Mouse (Mus musculus): ENCODE data around the gene Btn2a2. TPM values are rescaled to one million over a fixed set of nuclear protein-coding genes. Genes with fewer than 3 reads are reported as not detected.

Btn2a2 gene
- polyA plus RNA-seq, 1 experiment: not detected

- TF ChIP-seq POLR2A (IDR thresholded peaks at IDR 0.05; ENCODE audit: low read depth, low read length) (no peak), CTCF (conservative IDR thresholded peaks at IDR 0.05; ENCODE audit: insufficient read depth, insufficient read length, low read depth, low read length) (no peak)
- Histone ChIP-seq H3K4me3 (ENCODE audit: insufficient read depth, low read depth, low read length) (no peak overlapping the region), H3K36me3 (ENCODE audit: control insufficient read depth, insufficient read depth, low read length) (no peaks in the 10 kb centered on the region), H3K27me3 (replicated peaks; ENCODE audit: control insufficient read depth, insufficient read depth, low read length) (no peaks in the 10 kb centered on the region), H3K4me1 (ENCODE audit: control insufficient read depth, insufficient read depth, low read length) (no peaks in the 10 kb centered on the region; the same call in 1 of the 2 replicates), H3K27ac (ENCODE audit: insufficient read depth, low read depth, low read length) (no peak overlapping the region)
- DNase-seq: no peak
- 57% methylated on average over 15 of the region's 15 CpGs for WGBS
Measured at GRCm38 (mm10) chr13:23459264-23459846, 29.3 kb downstream of the Btn2a2 start.

- peak; percentile 36 for DNase-seq
- no peak overlapping the region for H3K27ac ChIP-seq (ENCODE audit: insufficient read depth, low read depth, low read length)
- TF ChIP-seq CTCF (conservative IDR thresholded peaks at IDR 0.05; ENCODE audit: insufficient read depth, insufficient read length, low read depth, low read length): no peak
- no peak for TF ChIP-seq POLR2A (IDR thresholded peaks at IDR 0.05; ENCODE audit: low read depth, low read length)
- no peaks in the 10 kb centered on the region for H3K4me1 ChIP-seq (ENCODE audit: control insufficient read depth, insufficient read depth, low read length)
- WGBS: under 1% methylated on average over 9 of the region's 9 CpGs
- no peaks in the 10 kb centered on the region for H3K36me3 ChIP-seq (ENCODE audit: control insufficient read depth, insufficient read depth, low read length)
- peak overlapping the region; percentile 97 for H3K4me3 ChIP-seq (ENCODE audit: insufficient read depth, low read depth, low read length)
- H3K27me3 ChIP-seq (replicated peaks; ENCODE audit: control insufficient read depth, insufficient read depth, low read length): no peaks in the 10 kb centered on the region
Measured at GRCm38 (mm10) chr13:23453926-23454325, 34.7 kb downstream of the Btn2a2 start.

- peak; percentile 91 for DNase-seq
Measured at GRCm38 (mm10) chr13:23453362-23453862, 35.2 kb downstream of the Btn2a2 start.

GRCm38 (mm10) chr13:23450398-23450797 is 38.3 kb downstream of the Btn2a2 start:
- TF ChIP-seq CTCF (conservative IDR thresholded peaks at IDR 0.05; ENCODE audit: insufficient read depth, insufficient read length, low read depth, low read length) (no peak), POLR2A (IDR thresholded peaks at IDR 0.05; ENCODE audit: low read depth, low read length) (no peak)
- Histone ChIP-seq H3K4me3 (ENCODE audit: insufficient read depth, low read depth, low read length) (peak overlapping the region; percentile 49), H3K27me3 (replicated peaks; ENCODE audit: control insufficient read depth, insufficient read depth, low read length) (no peaks in the 10 kb centered on the region), H3K27ac (ENCODE audit: insufficient read depth, low read depth, low read length) (no peak overlapping the region), H3K4me1 (ENCODE audit: control insufficient read depth, insufficient read depth, low read length) (no peaks in the 10 kb centered on the region), H3K36me3 (ENCODE audit: control insufficient read depth, insufficient read depth, low read length) (no peaks in the 10 kb centered on the region)
- DNase-seq: peak; percentile 95
- 2% methylated on average over 15 of the region's 15 CpGs for WGBS

More at GRCm38 (mm10) chr13:23453362-23453862, 35.2 kb downstream of the Btn2a2 start:
- TF ChIP-seq POLR2A (IDR thresholded peaks at IDR 0.05; ENCODE audit: low read depth, low read length) (no peak), CTCF (conservative IDR thresholded peaks at IDR 0.05; ENCODE audit: insufficient read depth, insufficient read length, low read depth, low read length) (no peak)
- under 1% methylated on average over 25 of the region's 25 CpGs for WGBS
- no peaks in the 10 kb centered on the region for H3K4me1 ChIP-seq (ENCODE audit: control insufficient read depth, insufficient read depth, low read length)
- H3K36me3 ChIP-seq (ENCODE audit: control insufficient read depth, insufficient read depth, low read length): no peaks in the 10 kb centered on the region
- no peaks in the 10 kb centered on the region for H3K27me3 ChIP-seq (replicated peaks; ENCODE audit: control insufficient read depth, insufficient read depth, low read length)
- H3K27ac ChIP-seq (ENCODE audit: insufficient read depth, low read depth, low read length): peak overlapping the region; percentile 71
- peak overlapping the region; percentile 97 for H3K4me3 ChIP-seq (ENCODE audit: insufficient read depth, low read depth, low read length)

- peak; percentile 69 for DNase-seq
Measured at GRCm38 (mm10) chr13:23449235-23450095, 39.2 kb downstream of the Btn2a2 start.

GRCm38 (mm10) chr13:23448758-23449157 is 39.9 kb downstream of the Btn2a2 start:
- 77% methylated on average over 3 of the region's 3 CpGs for WGBS
- Histone ChIP-seq H3K27me3 (replicated peaks; ENCODE audit: control insufficient read depth, insufficient read depth, low read length) (no peaks in the 10 kb centered on the region), H3K4me1 (ENCODE audit: control insufficient read depth, insufficient read depth, low read length) (peaks cover 3% of the 10 kb centered on the region; the same call in 1 of the 2 replicates), H3K36me3 (ENCODE audit: control insufficient read depth, insufficient read depth, low read length) (no peaks in the 10 kb centered on the region), H3K27ac (ENCODE audit: insufficient read depth, low read depth, low read length) (no peak overlapping the region), H3K4me3 (ENCODE audit: insufficient read depth, low read depth, low read length) (no peak overlapping the region)
- DNase-seq: no peak
- TF ChIP-seq CTCF (conservative IDR thresholded peaks at IDR 0.05; ENCODE audit: insufficient read depth, insufficient read length, low read depth, low read length) (no peak), POLR2A (IDR thresholded peaks at IDR 0.05; ENCODE audit: low read depth, low read length) (no peak)

More at GRCm38 (mm10) chr13:23449235-23450095, 39.2 kb downstream of the Btn2a2 start:
- no peak for TF ChIP-seq CTCF (conservative IDR thresholded peaks at IDR 0.05; ENCODE audit: insufficient read depth, insufficient read length, low read depth, low read length)
- no peak for TF ChIP-seq POLR2A (IDR thresholded peaks at IDR 0.05; ENCODE audit: low read depth, low read length)
- H3K27ac ChIP-seq (ENCODE audit: insufficient read depth, low read depth, low read length): no peak overlapping the region
- H3K4me3 ChIP-seq (ENCODE audit: insufficient read depth, low read depth, low read length): peak overlapping the region; percentile 44
- H3K36me3 ChIP-seq (ENCODE audit: control insufficient read depth, insufficient read depth, low read length): no peaks in the 10 kb centered on the region
- 3% methylated on average over 24 of the region's 24 CpGs for WGBS
- peaks cover 2% of the 10 kb centered on the region; the same call in 1 of the 2 replicates for H3K4me1 ChIP-seq (ENCODE audit: control insufficient read depth, insufficient read depth, low read length)
- H3K27me3 ChIP-seq (replicated peaks; ENCODE audit: control insufficient read depth, insufficient read depth, low read length): no peaks in the 10 kb centered on the region
